12 mouse cellular contexts compared by ENCODE assay signal in the genomic region with DNA sequence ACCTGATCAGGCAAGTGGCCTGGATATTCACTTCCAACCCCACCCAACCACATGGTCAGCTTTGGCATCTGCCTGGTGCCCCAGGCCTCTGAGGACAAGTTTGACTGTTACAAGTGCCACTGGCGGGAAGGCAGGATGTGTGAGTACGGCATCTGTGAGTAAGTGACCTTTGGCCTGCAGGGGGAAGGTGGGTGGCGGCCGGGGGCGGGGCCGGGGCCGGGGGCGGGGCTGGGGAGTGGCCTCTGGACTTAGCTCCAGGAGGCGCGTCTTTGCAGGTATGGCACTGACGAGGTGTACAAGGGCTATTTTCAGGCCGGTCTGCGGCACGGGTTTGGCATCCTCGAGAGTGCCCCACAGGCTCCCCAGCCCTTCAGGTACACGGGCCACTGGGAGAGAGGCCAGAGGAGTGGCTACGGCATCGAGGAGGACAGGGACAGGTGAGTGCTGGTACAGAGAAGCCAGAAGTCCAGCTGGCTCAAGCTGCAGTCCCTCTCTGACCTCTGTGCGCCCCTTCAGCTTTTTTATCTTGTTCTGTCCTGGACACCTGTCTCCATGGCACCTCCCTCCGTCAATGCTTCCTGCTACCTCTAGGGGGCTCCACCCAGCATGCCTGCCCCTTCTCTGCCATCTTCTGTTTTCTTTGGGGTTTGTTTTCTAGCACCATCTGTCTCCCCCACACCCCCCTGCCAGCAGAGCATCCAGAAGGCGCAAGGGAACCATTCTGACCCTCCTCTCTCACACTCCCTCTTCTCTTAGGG. TPM values are rescaled to one million over a fixed set of nuclear protein-coding genes. Genes with fewer than 3 reads are reported as not detected.
DNase-seq lines count a peak whose midpoint lies in the region; ATAC-seq and TF ChIP-seq lines count a peak whose summit lies in the region.
"Had no signal": no experiment of that assay in that cellular context is flagged by ENCODE, and none has a peak within 500 bp of the region (broad histone marks: within the 10 kb centered on the region; RNA-seq: fewer than 3 reads in every experiment).

No protein-coding gene starts in this region.

- H3K4me2 ChIP-seq in liver, embryonic 15.5 days: peak overlapping the region; percentile 42; the same call in 1 of the 2 replicates

- H3K36me3 ChIP-seq in liver, embryonic 15.5 days (replicated peaks): no peaks in the 10 kb centered on the region

- 19% methylated on average over 21 of the region's 21 CpGs for WGBS in liver, embryonic 15.5 days (ENCODE audit: insufficient replicate concordance)

- intact Hi-C loops in left cerebral cortex, adult 2 months (cut with DNase I): no loop called here

- H3K4me1 ChIP-seq in liver, embryonic 15.5 days (replicated peaks): peaks cover 39% of the 10 kb centered on the region

- H3K27ac ChIP-seq in left cerebral cortex, adult 2 months: no peak overlapping the region
- no peak overlapping the region for H3K27ac ChIP-seq in liver, embryonic 15.5 days (replicated peaks)

- H3K9ac ChIP-seq in liver, embryonic 15.5 days: no peak overlapping the region

- no peak overlapping the region for H3K4me3 ChIP-seq in left cerebral cortex, adult 2 months
- peak overlapping the region; percentile 10; the same call in 1 of the 2 replicates for H3K4me3 ChIP-seq in liver, embryonic 15.5 days (replicated peaks)

- no peaks in the 10 kb centered on the region for H3K27me3 ChIP-seq in liver, embryonic 15.5 days

- peak; percentile 52 for ATAC-seq in liver, embryonic 15.5 days (ENCODE audit: insufficient read depth)
- ATAC-seq in megakaryocyte, adult 5-6 weeks (ENCODE audit: poor library complexity, severe bottlenecking): no peak

- TF ChIP-seq CTCF in left cerebral cortex, adult 2 months (IDR thresholded peaks at IDR 0.05): peak; percentile 41

- H3K9me3 ChIP-seq in liver, embryonic 15.5 days (replicated peaks): no peaks in the 10 kb centered on the region

- no peak for DNase-seq in left cerebral cortex, adult 2 months (ENCODE audit: extremely low spot score in 1 of 2, low spot score in 2 of 2)
- no peak for DNase-seq in left cerebral cortex, adult 11 months (ENCODE audit: low spot score)
- DNase-seq in T-cell, adult 2 months (ENCODE audit: low spot score): peak; percentile 52
- peak; percentile 47 for DNase-seq in kidney, adult 18-20 months
- no peak for DNase-seq in ovary, postnatal 14 days (ENCODE audit: low spot score)
- DNase-seq in cerebellum, adult 9-10 months: no peak
- DNase-seq: cerebellum, postnatal 36 days; gastrocnemius, postnatal 10 days; right cerebral cortex, adult 18-20 months had no signal

RNA-seq across cellular contexts. Expression of gene Tmie, which starts 10.3 kb away (rescaled TPM):
- total RNA-seq in left cerebral cortex, adult 2 months (2021): 1 to 10 TPM; 3.0 to 3.4 TPM
- 1.8 and 2.5 TPM in 2 replicates for polyA plus RNA-seq in liver, embryonic 15.5 days (2015; fragmentation: Nextera tagmentation; extraction: Ambion mirVana)
- total RNA-seq in megakaryocyte, adult 5-6 weeks (2015): 0.05 TPM in 1 of 2 replicates, not detected in the other
- total RNA-seq in megakaryocyte, adult 5-6 weeks (2017): not detected in 2 replicates
- total RNA-seq: megakaryocyte progenitor cell, adult 5-6 weeks had no signal

RNA-seq across cellular contexts. Expression of gene Als2cl, which starts 10.5 kb away (rescaled TPM):
- total RNA-seq in left cerebral cortex, adult 2 months (2021): 10 to 100 TPM in 1 of 2 experiments, 1 to 10 TPM in 1; 8.4 to 10.8 TPM
- polyA plus RNA-seq in liver, embryonic 15.5 days (2015; fragmentation: Nextera tagmentation; extraction: Ambion mirVana): 1.7 and 2.6 TPM in 2 replicates
- total RNA-seq in megakaryocyte, adult 5-6 weeks (2015): 0.29 and 0.48 TPM in 2 replicates
- 0.61 and 2.9 TPM in 2 replicates for total RNA-seq in megakaryocyte, adult 5-6 weeks (2017)

RNA-seq across cellular contexts. Expression of gene Fam240a, which starts 26.5 kb away (rescaled TPM):
- not detected for total RNA-seq in left cerebral cortex, adult 2 months (2021)
- polyA plus RNA-seq in liver, embryonic 15.5 days (2015; fragmentation: Nextera tagmentation; extraction: Ambion mirVana): not detected in 2 replicates
- not detected in 2 replicates for total RNA-seq in megakaryocyte, adult 5-6 weeks (2015)
- total RNA-seq in megakaryocyte, adult 5-6 weeks (2017): not detected in 2 replicates
- total RNA-seq: megakaryocyte progenitor cell, adult 5-6 weeks had no signal

RNA-seq across cellular contexts. Expression of gene Prss50, which starts 32.4 kb away (rescaled TPM):
- under 1 TPM; 0.93 to 0.94 TPM for total RNA-seq in left cerebral cortex, adult 2 months (2021)
- polyA plus RNA-seq in liver, embryonic 15.5 days (2015; fragmentation: Nextera tagmentation; extraction: Ambion mirVana): 13.9 and 14.5 TPM in 2 replicates
- total RNA-seq in megakaryocyte, adult 5-6 weeks (2015): 1.0 TPM in 1 of 2 replicates, not detected in the other
- 0.15 TPM in 1 of 2 replicates, not detected in the other for total RNA-seq in megakaryocyte, adult 5-6 weeks (2017)

RNA-seq across cellular contexts. Expression of gene Prss46, which starts 45.9 kb away (rescaled TPM):
- not detected for total RNA-seq in left cerebral cortex, adult 2 months (2021)
- not detected in 2 replicates for polyA plus RNA-seq in liver, embryonic 15.5 days (2015; fragmentation: Nextera tagmentation; extraction: Ambion mirVana)
- total RNA-seq in megakaryocyte, adult 5-6 weeks (2015): not detected in 2 replicates
- not detected in 2 replicates for total RNA-seq in megakaryocyte, adult 5-6 weeks (2017)
- total RNA-seq: megakaryocyte progenitor cell, adult 5-6 weeks had no signal

Comparison
In these comparisons a context has a peak if more than half of its experiments do, and no peak if none do; other contexts are left out.
1. DNase-seq: peak in T-cell, adult 2 months (single experiment) and kidney, adult 18-20 months (single experiment); none in left cerebral cortex, adult 2 months (0 of 2), left cerebral cortex, adult 11 months (single experiment), ovary, postnatal 14 days (single experiment) and cerebellum, adult 9-10 months (single experiment).